Mouse (Mus musculus): ENCODE measurements around the gene Cabp4.

DNA sequence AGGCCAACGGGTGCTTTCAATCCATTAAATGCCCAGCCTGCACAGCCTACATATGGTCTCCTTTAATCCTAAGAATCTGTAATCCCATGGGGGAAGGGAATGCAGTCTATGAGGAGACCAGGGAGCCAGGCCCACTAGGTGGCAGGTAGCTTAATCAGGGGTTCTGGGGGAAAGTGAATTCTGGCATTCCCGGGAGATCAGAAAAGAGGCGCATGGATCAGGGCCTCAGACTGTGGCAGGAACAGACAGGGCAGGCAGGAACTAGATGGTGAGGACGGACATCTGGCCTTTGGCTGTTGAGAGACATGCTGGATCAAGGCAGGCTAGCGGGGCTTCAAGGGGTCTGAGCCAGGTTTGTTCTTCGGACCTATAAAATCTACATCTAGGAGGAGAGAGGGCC, 42.4 kb downstream of the Cabp4 start:
- no peak for TF ChIP-seq CTCF (IDR thresholded peaks at IDR 0.05; ENCODE audit: control insufficient read depth, insufficient read depth, low read length)
- TF ChIP-seq POLR2A (IDR thresholded peaks at IDR 0.05; ENCODE audit: borderline replicate concordance, control insufficient read depth, low read depth, low read length): no peak
